Mouse (Mus musculus): ENCODE results near the gene Tmem54. TPM values are rescaled to one million over a fixed set of nuclear protein-coding genes. Genes with fewer than 3 reads are reported as not detected.

Tmem54 gene
- total RNA-seq (2015; ENCODE audit: low replicate concordance) (not detected in 2 replicates), total RNA-seq (2017; ENCODE audit: low replicate concordance) (not detected in 2 replicates)

DNA sequence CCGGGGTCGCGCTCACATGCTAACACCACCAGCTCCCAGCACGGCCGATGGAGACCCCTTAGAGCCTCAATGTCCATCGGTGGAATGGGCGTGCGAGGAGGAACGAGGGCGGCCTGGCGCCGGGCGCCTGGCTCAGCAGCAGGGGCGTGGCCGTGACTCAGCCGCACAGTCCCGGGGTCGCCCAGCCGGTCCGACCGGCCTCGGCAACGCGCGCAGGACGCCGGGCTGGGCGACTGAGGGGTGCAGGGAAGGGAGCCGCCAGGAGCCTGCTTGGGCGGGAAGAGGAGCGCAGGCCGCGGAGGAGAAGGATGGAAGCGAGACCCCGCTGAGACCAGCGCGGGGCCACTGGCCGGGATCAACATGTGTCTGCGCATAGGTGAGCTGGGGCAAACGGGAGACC lies at the start of gene Tmem54:
Gene Tmem54, plus strand, starts transcription at position 193 of the 400 bp plus-strand sequence.
- no peak for ATAC-seq (replicated peaks; ENCODE audit: low FRiP score, poor library complexity, severe bottlenecking)

DNA sequence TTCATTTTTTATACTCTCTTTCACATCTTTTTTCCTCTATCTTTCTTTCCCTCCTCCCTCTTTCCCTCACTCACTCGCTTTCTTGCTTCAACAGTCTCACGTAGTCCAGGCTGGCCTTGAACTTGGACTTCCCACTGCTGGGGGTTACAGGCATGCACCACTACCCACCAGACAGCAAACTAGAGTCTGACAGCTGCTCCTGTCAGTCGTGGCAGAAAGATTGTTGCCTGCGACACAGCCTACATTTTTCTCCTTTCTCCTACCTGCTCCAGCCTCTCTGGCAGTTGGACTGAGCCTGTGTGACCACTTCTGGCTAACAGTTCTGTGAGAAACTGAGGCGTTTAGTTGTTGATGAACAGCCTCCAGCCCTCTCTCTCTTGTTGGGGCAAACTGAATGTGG lies 49.8 kb upstream of the Tmem54 start:
- ATAC-seq (replicated peaks; ENCODE audit: low FRiP score, poor library complexity, severe bottlenecking) = no peak

DNA sequence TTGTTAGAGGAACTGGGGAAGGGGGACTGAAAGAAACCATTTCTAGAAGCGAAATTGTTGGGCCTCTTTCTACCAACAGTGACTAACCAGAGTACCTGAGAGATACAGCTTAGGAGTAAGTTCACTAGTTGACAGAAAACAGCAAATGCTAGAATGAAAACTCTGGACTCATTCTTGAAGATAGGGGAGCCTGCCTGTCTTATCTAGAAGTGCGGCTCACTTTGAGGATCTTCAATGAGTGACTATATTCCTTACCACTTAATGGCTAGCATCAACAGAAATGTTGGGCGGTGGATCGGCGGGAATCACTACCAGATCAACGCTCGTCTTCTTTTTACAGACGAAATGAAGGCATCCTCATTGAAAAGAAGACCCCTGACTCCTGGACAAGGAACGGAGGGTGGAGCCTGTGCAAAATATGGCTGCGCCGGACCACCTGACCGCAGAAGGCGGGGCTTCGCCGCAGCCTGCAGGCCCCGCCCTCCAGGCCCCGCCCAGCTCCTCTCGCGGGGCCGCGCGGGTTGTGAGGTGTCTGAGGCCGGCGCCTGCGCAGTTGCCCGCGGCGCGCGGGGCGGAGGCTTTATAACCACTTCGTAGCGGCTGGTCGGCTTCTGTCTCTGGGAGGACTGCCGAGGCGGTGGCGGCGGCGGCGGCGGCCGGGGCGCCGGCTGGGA lies 47.7 kb upstream of the Tmem54 start:
- peak; percentile 87 for ATAC-seq (replicated peaks; ENCODE audit: low FRiP score, poor library complexity, severe bottlenecking)

GRCm38 (mm10) chr4:129058207-129059092 lies 46.9 kb upstream of the Tmem54 start, which contains the start of gene Rnf19b:
Gene Rnf19b, plus strand, starts transcription at chr4:129058271.
- peak; percentile 53 for ATAC-seq (replicated peaks; ENCODE audit: low FRiP score, poor library complexity, severe bottlenecking)

DNA sequence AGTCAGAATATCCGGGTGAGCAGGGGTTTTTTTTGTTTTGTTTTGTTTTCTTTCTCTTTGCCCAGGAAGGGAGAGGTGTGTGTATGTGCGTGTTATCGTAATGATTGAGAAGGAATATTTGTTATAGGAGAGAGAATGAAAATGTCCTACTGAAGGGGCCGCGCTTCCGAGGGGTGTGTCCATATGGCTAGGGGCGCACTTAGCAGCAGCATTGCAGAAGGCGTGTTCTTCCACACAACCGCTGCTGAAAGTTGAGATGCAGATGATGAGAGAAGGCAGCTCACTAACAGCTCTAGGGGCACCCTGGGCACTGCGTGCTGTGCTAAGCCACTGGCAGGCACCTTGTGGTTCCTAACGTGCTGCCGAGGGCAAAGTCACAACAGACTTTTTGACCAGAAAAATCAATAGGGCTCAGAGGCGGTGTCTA lies 46.2 kb upstream of the Tmem54 start:
- ATAC-seq (replicated peaks; ENCODE audit: low FRiP score, poor library complexity, severe bottlenecking) = peak; percentile 54

GRCm38 (mm10) chr4:129059922-129060321 lies 45.4 kb upstream of the Tmem54 start:
- ATAC-seq (replicated peaks; ENCODE audit: low FRiP score, poor library complexity, severe bottlenecking) = no peak

- ATAC-seq (replicated peaks; ENCODE audit: low FRiP score, poor library complexity, severe bottlenecking) = no peak
These were observed 43.9 kb upstream of the Tmem54 start for GRCm38 (mm10) chr4:129061486-129061885.

- ATAC-seq (replicated peaks; ENCODE audit: low FRiP score, poor library complexity, severe bottlenecking) = no peak
These were observed 42.9 kb upstream of the Tmem54 start for GRCm38 (mm10) chr4:129062281-129063075.

DNA sequence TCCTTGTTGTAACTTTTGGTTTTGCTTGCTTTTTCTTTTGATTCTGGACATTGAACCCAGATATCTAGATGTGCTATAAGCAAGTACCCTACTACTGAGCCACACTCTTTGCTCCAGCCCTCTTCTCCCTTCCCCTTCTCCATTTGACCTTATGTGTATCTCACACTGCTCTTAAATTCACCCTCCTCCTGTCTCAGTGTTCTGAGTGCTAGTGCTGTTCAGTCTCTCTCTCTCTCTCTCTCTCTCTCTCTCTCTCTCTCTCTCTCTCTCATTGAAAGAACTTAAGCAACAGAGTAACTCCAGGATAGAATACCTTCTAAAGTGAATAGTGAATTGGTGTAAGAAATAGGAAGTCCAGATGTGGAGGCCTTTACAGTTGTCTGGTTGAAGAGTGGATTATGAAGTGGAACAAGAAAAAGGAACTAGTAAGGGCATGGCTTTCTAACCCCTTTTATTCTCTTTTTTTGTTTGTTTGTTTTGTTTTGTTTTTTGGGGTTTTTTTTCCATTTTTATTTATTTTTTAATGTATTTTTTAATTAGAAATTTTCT lies 39.6 kb upstream of the Tmem54 start:
- no peak for ATAC-seq (replicated peaks; ENCODE audit: low FRiP score, poor library complexity, severe bottlenecking)

- no peak for ATAC-seq (replicated peaks; ENCODE audit: low FRiP score, poor library complexity, severe bottlenecking)
These were observed 37.5 kb upstream of the Tmem54 start for GRCm38 (mm10) chr4:129067638-129068415.

DNA sequence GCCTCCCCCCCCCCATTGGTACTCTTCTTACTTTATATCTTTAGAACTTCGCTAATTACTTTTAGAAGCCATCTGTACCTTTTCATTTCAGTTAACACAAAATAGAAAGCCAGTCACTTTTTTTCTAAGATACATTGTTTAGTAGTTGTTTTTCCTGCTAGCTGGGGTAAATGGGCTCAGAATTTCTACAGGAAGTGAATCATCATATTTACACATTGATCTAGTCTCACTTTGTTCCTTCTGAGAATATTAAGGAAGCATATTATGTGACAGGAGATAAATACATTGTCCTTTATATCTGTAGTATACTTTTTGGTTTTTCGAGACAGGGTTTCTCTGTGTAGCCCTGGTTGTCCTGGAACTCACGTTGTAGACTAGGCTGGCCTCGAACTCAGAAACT lies 36.5 kb upstream of the Tmem54 start:
- no peak for ATAC-seq (replicated peaks; ENCODE audit: low FRiP score, poor library complexity, severe bottlenecking)

- no peak for ATAC-seq (replicated peaks; ENCODE audit: low FRiP score, poor library complexity, severe bottlenecking)
These were observed 26.2 kb upstream of the Tmem54 start for GRCm38 (mm10) chr4:129079126-129079525.

- ATAC-seq (replicated peaks; ENCODE audit: low FRiP score, poor library complexity, severe bottlenecking) = no peak
These were observed 24.3 kb upstream of the Tmem54 start for GRCm38 (mm10) chr4:129081041-129081440.

GRCm38 (mm10) chr4:129081512-129081911 lies 23.8 kb upstream of the Tmem54 start:
- ATAC-seq (replicated peaks; ENCODE audit: low FRiP score, poor library complexity, severe bottlenecking) = no peak

DNA sequence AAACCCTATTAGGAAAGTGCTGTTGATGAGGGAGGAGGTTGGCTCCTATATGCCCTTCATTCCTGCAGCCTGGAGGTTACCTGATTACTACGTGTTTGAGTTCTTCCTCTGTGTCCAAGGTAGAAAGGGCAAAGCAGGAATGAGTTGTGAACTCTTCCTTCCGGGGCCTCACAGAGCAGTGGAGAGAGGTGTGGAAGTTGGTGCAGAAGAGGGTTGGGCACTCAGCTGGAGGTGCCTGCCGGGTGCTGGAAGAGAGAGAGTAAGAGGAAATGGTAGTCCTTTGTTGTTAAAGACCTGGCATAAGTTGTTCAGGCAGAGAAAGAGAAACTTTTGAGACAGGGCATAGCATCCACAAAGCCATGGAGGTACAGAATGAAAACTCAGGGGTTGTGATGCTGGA lies 23.4 kb upstream of the Tmem54 start:
- no peak for ATAC-seq (replicated peaks; ENCODE audit: low FRiP score, poor library complexity, severe bottlenecking)

DNA sequence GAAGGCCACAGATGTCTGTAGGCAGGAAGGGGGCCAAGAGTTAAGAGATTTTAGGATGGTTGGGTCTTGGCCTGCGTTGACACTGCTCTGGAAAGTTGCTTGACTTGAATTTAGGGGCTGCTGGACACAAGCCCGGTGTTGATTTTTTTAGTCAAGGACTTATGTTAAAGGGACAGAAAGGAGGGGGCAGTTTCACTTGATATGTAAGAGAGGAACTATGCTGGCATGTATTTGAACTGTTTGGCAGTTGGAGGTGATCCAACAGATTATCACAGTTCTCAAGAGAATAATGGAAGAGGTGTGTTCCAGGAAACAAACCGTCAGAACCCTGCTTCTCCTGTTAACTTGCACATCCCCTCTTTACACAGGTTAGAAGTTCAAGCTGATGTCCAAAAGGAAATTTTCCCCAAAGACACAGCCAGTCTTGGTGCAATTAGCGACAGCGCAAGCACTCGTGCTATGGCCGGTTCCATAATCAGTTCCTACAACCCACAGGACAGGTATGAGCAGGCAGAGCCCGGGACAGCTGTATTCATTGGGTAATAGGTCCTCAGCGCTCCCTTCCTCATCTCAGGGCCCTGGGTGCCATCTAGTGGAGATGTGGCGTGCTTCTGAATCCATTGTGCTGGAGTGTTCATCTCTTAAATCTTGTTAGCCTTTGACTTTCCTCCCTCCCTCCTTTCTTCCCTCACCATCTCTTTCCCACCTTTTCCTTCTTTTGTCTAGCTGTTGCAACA lies 22.8 kb upstream of the Tmem54 start:
- ATAC-seq (replicated peaks; ENCODE audit: low FRiP score, poor library complexity, severe bottlenecking) = peak; percentile 56

- no peak for ATAC-seq (replicated peaks; ENCODE audit: low FRiP score, poor library complexity, severe bottlenecking)
These were observed 20.5 kb upstream of the Tmem54 start for GRCm38 (mm10) chr4:129084896-129085295.

DNA sequence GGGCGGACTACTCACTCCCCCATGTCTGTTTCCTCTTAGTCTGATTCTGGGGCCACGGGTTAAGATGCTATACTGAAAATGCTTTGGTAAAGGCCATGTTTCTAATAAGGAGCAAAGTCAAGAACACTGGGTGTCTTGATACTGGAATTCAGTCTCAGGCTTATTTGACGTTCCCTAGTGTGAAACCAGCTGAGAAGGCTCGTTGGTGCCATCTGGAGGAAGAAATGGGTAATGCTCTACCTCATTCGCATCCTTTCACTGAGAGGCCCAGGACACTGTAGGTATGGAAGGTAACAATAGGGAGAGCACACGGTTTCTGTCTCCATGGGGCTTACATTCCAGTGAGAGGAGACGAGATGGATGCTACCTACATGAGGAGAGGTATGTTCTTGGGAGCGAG lies 19.3 kb upstream of the Tmem54 start:
- peak; percentile 79 for ATAC-seq (replicated peaks; ENCODE audit: low FRiP score, poor library complexity, severe bottlenecking)
